Mouse (Mus musculus): ENCODE data around the gene Gm14597. TPM values are rescaled to one million over a fixed set of nuclear protein-coding genes. Genes with fewer than 3 reads are reported as not detected.
"Not testable (repeated sequence)": the region's sequence is repeated elsewhere in the genome, so short reads cannot be mapped to it uniquely, and the experiment has no call there.

Gm14597 gene
- polyA plus RNA-seq, 1 experiment from 2014 or later = not detected

DNA sequence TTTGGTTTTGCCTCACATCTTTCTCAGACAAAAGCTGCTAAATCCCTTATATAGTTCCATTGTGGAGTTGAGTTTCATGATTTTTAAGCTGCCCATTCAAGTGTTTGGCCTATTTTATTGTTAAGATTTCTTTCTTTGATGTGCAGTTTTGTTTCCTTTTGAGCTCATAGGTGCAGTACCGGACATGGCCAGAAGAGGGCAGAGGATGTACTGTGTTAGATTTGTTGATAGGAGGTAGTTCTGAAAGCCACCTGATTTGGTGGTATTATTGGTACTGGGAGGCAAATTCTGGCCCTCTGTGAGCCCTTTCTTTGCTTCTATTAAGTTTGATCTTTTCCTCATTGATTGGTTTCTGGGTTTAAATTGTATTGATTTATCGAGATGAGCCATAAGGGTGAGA, 8.8 kb downstream of the Gm14597 start:
- not testable (repeated sequence) for H3K9ac ChIP-seq; H3K36me3 ChIP-seq; H3K4me3 ChIP-seq (replicated peaks); H3K4me1 ChIP-seq; H3K27ac ChIP-seq; H3K9me3 ChIP-seq; H3K27me3 ChIP-seq (replicated peaks); ATAC-seq (ENCODE audit: insufficient read depth, low FRiP score, low read depth); H3K4me2 ChIP-seq
- 35% methylated on average over 2 of the region's 2 CpGs for WGBS

DNA sequence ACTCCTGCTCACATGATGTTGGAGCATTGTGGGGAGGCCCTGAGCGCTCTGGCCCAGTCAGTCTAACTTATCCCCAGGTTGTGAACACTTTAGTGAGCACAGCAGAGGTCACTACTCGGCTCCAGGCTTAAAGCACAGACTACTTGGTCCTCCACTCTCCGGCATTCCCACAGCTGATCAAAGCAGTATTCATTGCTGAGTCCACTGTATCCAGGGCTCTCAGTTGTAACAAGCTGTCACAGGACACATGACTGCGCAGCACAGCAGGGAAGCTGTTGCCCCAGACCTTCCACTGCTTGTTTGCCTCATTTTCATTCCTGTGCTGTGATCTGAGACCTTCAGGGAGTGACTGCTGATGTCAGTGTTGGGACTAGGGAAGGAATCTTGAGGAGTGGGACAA, 25.4 kb downstream of the Gm14597 start:
- not testable (repeated sequence) for H3K9ac ChIP-seq; ATAC-seq (ENCODE audit: insufficient read depth, low FRiP score, low read depth); H3K4me1 ChIP-seq; H3K4me2 ChIP-seq; H3K36me3 ChIP-seq; H3K27me3 ChIP-seq (replicated peaks); H3K9me3 ChIP-seq; H3K4me3 ChIP-seq (replicated peaks); H3K27ac ChIP-seq
- WGBS = 57% methylated on average over 4 of the region's 4 CpGs

DNA sequence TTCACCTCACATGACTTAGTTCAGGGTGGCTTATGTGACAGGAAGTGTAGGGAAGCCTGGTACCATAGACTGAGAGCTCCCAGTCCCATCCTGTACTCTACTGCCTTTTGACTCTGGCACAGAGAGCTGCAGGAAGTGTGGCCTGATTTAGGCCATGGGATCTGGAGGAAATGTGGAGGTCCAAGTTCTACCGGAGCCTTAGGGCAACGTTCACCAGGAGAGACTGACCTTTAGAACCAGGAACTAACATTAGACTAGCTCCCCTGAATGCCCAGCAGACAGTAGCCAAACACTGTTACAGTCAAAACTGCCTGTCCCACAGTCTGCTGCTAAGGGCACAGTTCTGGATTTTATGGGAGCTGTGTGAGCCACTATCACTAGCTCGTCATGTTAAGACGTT, 27.4 kb downstream of the Gm14597 start:
- not testable (repeated sequence) for H3K4me1 ChIP-seq; H3K4me3 ChIP-seq (replicated peaks); H3K36me3 ChIP-seq; H3K27ac ChIP-seq; H3K27me3 ChIP-seq (replicated peaks); H3K9ac ChIP-seq; ATAC-seq (ENCODE audit: insufficient read depth, low FRiP score, low read depth); H3K9me3 ChIP-seq; H3K4me2 ChIP-seq
- WGBS = 89% methylated on average over 2 of the region's 4 CpGs

DNA sequence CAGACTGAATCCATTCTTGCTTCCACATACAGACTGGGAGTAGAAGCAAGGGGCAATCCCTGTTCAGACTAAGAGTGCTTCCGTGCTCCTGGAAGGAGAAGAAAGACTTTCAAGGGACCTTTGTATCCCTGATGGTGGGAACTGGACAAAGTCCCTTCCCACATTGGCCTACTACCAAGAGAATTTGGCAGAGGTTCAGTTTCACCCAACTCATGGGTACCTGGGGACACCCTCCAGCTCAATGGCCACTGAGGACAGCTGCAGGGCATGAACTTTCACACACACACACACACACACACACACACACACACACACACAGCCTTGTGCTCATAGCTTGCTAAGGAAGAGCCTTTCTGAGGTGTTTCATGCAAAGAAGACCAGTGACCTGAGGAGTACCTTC, 29.5 kb downstream of the Gm14597 start:
- H3K36me3 ChIP-seq = no peaks in the 10 kb centered on the region
- H3K4me1 ChIP-seq = no peaks in the 10 kb centered on the region
- H3K9me3 ChIP-seq = no peaks in the 10 kb centered on the region
- ATAC-seq (ENCODE audit: insufficient read depth, low FRiP score, low read depth) = no peak
- 60% methylated on average over 1 of the region's 1 CpGs for WGBS
- no peak overlapping the region for H3K4me2 ChIP-seq
- H3K4me3 ChIP-seq (replicated peaks) = no peak overlapping the region
- H3K9ac ChIP-seq = no peak overlapping the region
- H3K27ac ChIP-seq = no peak overlapping the region
- H3K27me3 ChIP-seq (replicated peaks) = no peaks in the 10 kb centered on the region

Other genes starting within 250 kb of the Gm14597 start
- 36.1 and 38.8 TPM in 2 replicates for gene Mospd1, start 238.5 kb downstream of the Gm14597 start, polyA plus RNA-seq (2015; fragmentation: Nextera tagmentation; extraction: Ambion mirVana)
- not detected in 2 replicates for gene Etd, start 174.1 kb downstream of the Gm14597 start, polyA plus RNA-seq (2015; fragmentation: Nextera tagmentation; extraction: Ambion mirVana)
- gene Rtl8c, start 947 bp downstream of the Gm14597 start, polyA plus RNA-seq (2015; fragmentation: Nextera tagmentation; extraction: Ambion mirVana) = 30.5 and 32.3 TPM in 2 replicates
- 52.3 and 61.6 TPM in 2 replicates for gene Rtl8a, start 34.7 kb upstream of the Gm14597 start, polyA plus RNA-seq (2015; fragmentation: Nextera tagmentation; extraction: Ambion mirVana)
- 48.5 and 58.4 TPM in 2 replicates for gene Rtl8b, start 61.4 kb upstream of the Gm14597 start, polyA plus RNA-seq (2015; fragmentation: Nextera tagmentation; extraction: Ambion mirVana)
- not detected in 2 replicates for gene 4930502E18Rik, start 115.8 kb upstream of the Gm14597 start, polyA plus RNA-seq (2015; fragmentation: Nextera tagmentation; extraction: Ambion mirVana)
- not detected in 2 replicates for gene 1700013H16Rik, start 148.9 kb upstream of the Gm14597 start, polyA plus RNA-seq (2015; fragmentation: Nextera tagmentation; extraction: Ambion mirVana)
- gene Zfp36l3, start 167.4 kb upstream of the Gm14597 start, polyA plus RNA-seq (2015; fragmentation: Nextera tagmentation; extraction: Ambion mirVana) = not detected in 2 replicates
- 1.0 and 1.5 TPM in 2 replicates for gene Xlr, start 188.7 kb upstream of the Gm14597 start, polyA plus RNA-seq (2015; fragmentation: Nextera tagmentation; extraction: Ambion mirVana)

Measured in stomach, embryonic 15.5 days (tissue).